Mouse (Mus musculus): ENCODE results near the gene Hnrnph1. TPM values are rescaled to one million over a fixed set of nuclear protein-coding genes. Genes with fewer than 3 reads are reported as not detected.
A peak's percentile ranks its signal among the peaks of the same experiment; 100 is the strongest.

Gene Hnrnph1
- polyA plus RNA-seq, 1 experiment from 2014 or later, result 294 TPM

GRCm38 (mm10) chr11:50370969-50371368 lies 5.8 kb upstream of the Hnrnph1 start:
- H3K27me3 ChIP-seq (ENCODE audit: insufficient read depth, low read length), result no peaks in the 10 kb centered on the region
- peak overlapping the region; percentile 64 for H3K4me2 ChIP-seq (ENCODE audit: low read length)
- no peaks in the 10 kb centered on the region for H3K4me1 ChIP-seq (replicated peaks; ENCODE audit: insufficient read depth, low read length)
- DNase-seq (ENCODE audit: low spot score) (no peak), ATAC-seq (replicated peaks; ENCODE audit: low FRiP score, low read depth) (0 out of 2 replicates have a peak, but pooled peaks have one; percentile 33)
- no peak overlapping the region for H3K4me3 ChIP-seq (replicated peaks; ENCODE audit: low read depth, low read length)
- no peaks in the 10 kb centered on the region for H3K36me3 ChIP-seq (ENCODE audit: insufficient read depth, low read length)
- no peak overlapping the region for H3K27ac ChIP-seq
- TF ChIP-seq CTCF (IDR thresholded peaks at IDR 0.05; ENCODE audit: low read depth), result no peak
- H3K9me3 ChIP-seq (replicated peaks; ENCODE audit: low read length), result no peaks in the 10 kb centered on the region
- H3K9ac ChIP-seq (ENCODE audit: low read depth, low read length), result no peak overlapping the region
- WGBS, result 52% methylated on average over 4 of the region's 4 CpGs

GRCm38 (mm10) chr11:50371399-50371841 lies 5.4 kb upstream of the Hnrnph1 start:
- H3K27ac ChIP-seq, result no peak overlapping the region
- TF ChIP-seq CTCF (IDR thresholded peaks at IDR 0.05; ENCODE audit: low read depth), result peak; percentile 63
- peak; percentile 47 for ATAC-seq (replicated peaks; ENCODE audit: low FRiP score, low read depth)

DNA sequence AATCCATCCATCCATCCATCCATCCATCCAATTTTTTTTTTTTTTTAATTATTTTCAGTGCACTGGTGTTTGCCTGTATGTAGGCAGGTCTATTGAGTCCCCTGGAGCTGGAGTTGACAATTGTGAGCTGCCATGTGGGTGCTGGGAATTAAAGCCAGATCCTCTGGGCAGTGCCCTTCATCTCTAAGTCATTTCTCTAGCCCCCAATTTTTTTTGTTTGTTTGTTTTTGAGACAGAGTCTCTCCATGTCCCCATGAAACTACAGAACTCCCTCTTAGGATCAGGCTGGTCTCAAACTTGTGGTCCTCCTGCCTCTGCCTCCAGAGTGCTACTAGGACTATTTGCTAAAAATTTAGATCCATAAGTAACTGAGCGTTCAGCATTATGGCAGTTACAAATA lies 4.9 kb upstream of the Hnrnph1 start:
- no peak for ATAC-seq (replicated peaks; ENCODE audit: low FRiP score, low read depth)
- peak overlapping the region; percentile 33; the same call in 1 of the 2 replicates for H3K4me3 ChIP-seq (replicated peaks; ENCODE audit: low read depth, low read length)
- no peak overlapping the region for H3K27ac ChIP-seq
- no peak for DNase-seq (ENCODE audit: low spot score)
- H3K9ac ChIP-seq (ENCODE audit: low read depth, low read length), result no peak overlapping the region
- 97% methylated on average over 1 of the region's 1 CpGs for WGBS
- 0 out of 2 replicates have a peak, but pooled peaks cover 7% of the 10 kb centered on the region for H3K4me1 ChIP-seq (replicated peaks; ENCODE audit: insufficient read depth, low read length)
- no peaks in the 10 kb centered on the region for H3K27me3 ChIP-seq (ENCODE audit: insufficient read depth, low read length)
- peak overlapping the region; percentile 64; the same call in 1 of the 2 replicates for H3K4me2 ChIP-seq (ENCODE audit: low read length)
- no peak for TF ChIP-seq CTCF (IDR thresholded peaks at IDR 0.05; ENCODE audit: low read depth)
- H3K9me3 ChIP-seq (replicated peaks; ENCODE audit: low read length), result no peaks in the 10 kb centered on the region
- H3K36me3 ChIP-seq (ENCODE audit: insufficient read depth, low read length), result no peaks in the 10 kb centered on the region

More at GRCm38 (mm10) chr11:50371399-50371841, 5.4 kb upstream of the Hnrnph1 start:
- Histone ChIP-seq H3K4me2 (ENCODE audit: low read length) (peak overlapping the region; percentile 64), H3K27me3 (ENCODE audit: insufficient read depth, low read length) (no peaks in the 10 kb centered on the region), H3K9ac (ENCODE audit: low read depth, low read length) (peak overlapping the region; percentile 57), H3K4me1 (replicated peaks; ENCODE audit: insufficient read depth, low read length) (0 out of 2 replicates have a peak, but pooled peaks cover 3% of the 10 kb centered on the region), H3K4me3 (replicated peaks; ENCODE audit: low read depth, low read length) (peak overlapping the region; percentile 33), H3K9me3 (replicated peaks; ENCODE audit: low read length) (no peaks in the 10 kb centered on the region), H3K36me3 (ENCODE audit: insufficient read depth, low read length) (no peaks in the 10 kb centered on the region)
- WGBS, result 3% methylated on average over 18 of the region's 18 CpGs
- peak; percentile 86 for DNase-seq (ENCODE audit: low spot score)

- no peak overlapping the region for H3K4me2 ChIP-seq (ENCODE audit: low read length)
- H3K27me3 ChIP-seq (ENCODE audit: insufficient read depth, low read length), result no peaks in the 10 kb centered on the region
- 0 out of 2 replicates have a peak, but pooled peaks cover 7% of the 10 kb centered on the region for H3K4me1 ChIP-seq (replicated peaks; ENCODE audit: insufficient read depth, low read length)
- no peak for DNase-seq (ENCODE audit: low spot score)
- TF ChIP-seq CTCF (IDR thresholded peaks at IDR 0.05; ENCODE audit: low read depth), result no peak
- no peak overlapping the region for H3K9ac ChIP-seq (ENCODE audit: low read depth, low read length)
- ATAC-seq (replicated peaks; ENCODE audit: low FRiP score, low read depth), result no peak
- no peaks in the 10 kb centered on the region for H3K9me3 ChIP-seq (replicated peaks; ENCODE audit: low read length)
- no peaks in the 10 kb centered on the region for H3K36me3 ChIP-seq (ENCODE audit: insufficient read depth, low read length)
- H3K4me3 ChIP-seq (replicated peaks; ENCODE audit: low read depth, low read length), result no peak overlapping the region
- H3K27ac ChIP-seq, result no peak overlapping the region
Measured at GRCm38 (mm10) chr11:50373086-50373485, 3.7 kb upstream of the Hnrnph1 start.

DNA sequence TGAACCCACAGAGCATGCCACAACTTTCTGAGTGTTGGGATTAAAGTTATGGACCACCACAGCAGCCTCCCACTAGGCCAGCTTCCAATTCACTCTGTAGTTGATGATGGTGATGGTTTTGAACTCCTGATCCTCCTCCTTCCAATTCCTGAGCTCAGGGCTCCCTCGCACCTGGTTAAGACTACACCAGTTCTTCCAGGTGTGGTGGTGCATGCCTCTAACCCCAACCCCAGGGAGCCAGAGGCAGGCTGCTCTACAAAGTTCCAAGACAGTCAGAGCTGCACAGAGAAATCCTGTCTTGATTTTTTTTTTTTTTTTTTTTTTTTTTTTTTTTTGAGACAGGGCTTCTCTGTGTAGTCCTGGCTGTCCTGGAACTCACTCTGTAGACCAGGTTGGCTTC lies 3.2 kb upstream of the Hnrnph1 start:
- no peaks in the 10 kb centered on the region for H3K27me3 ChIP-seq (ENCODE audit: insufficient read depth, low read length)
- ATAC-seq (replicated peaks; ENCODE audit: low FRiP score, low read depth) (no peak), DNase-seq (ENCODE audit: low spot score) (no peak)
- no peaks in the 10 kb centered on the region for H3K9me3 ChIP-seq (replicated peaks; ENCODE audit: low read length)
- no peak overlapping the region for H3K27ac ChIP-seq
- H3K4me3 ChIP-seq (replicated peaks; ENCODE audit: low read depth, low read length), result no peak overlapping the region
- no peak overlapping the region for H3K9ac ChIP-seq (ENCODE audit: low read depth, low read length)
- H3K4me1 ChIP-seq (replicated peaks; ENCODE audit: insufficient read depth, low read length), result 0 out of 2 replicates have a peak, but pooled peaks cover 7% of the 10 kb centered on the region
- no peaks in the 10 kb centered on the region for H3K36me3 ChIP-seq (ENCODE audit: insufficient read depth, low read length)
- H3K4me2 ChIP-seq (ENCODE audit: low read length), result no peak overlapping the region
- no peak for TF ChIP-seq CTCF (IDR thresholded peaks at IDR 0.05; ENCODE audit: low read depth)
- WGBS, result 95% methylated on average over 1 of the region's 1 CpGs

- no peak for DNase-seq (ENCODE audit: low spot score)
- H3K9ac ChIP-seq (ENCODE audit: low read depth, low read length), result no peak overlapping the region
- no peak for TF ChIP-seq CTCF (IDR thresholded peaks at IDR 0.05; ENCODE audit: low read depth)
- no peak overlapping the region for H3K27ac ChIP-seq
- H3K4me2 ChIP-seq (ENCODE audit: low read length), result no peak overlapping the region
- H3K9me3 ChIP-seq (replicated peaks; ENCODE audit: low read length), result no peaks in the 10 kb centered on the region
- ATAC-seq (replicated peaks; ENCODE audit: low FRiP score, low read depth), result no peak
- no peaks in the 10 kb centered on the region for H3K27me3 ChIP-seq (ENCODE audit: insufficient read depth, low read length)
- peaks cover under 1% of the 10 kb centered on the region; the same call in 1 of the 2 replicates for H3K36me3 ChIP-seq (ENCODE audit: insufficient read depth, low read length)
- WGBS, result 92% methylated on average over 13 of the region's 13 CpGs
- H3K4me1 ChIP-seq (replicated peaks; ENCODE audit: insufficient read depth, low read length), result 0 out of 2 replicates have a peak, but pooled peaks cover 7% of the 10 kb centered on the region
- no peak overlapping the region for H3K4me3 ChIP-seq (replicated peaks; ENCODE audit: low read depth, low read length)
Measured at GRCm38 (mm10) chr11:50374286-50375015, 2.3 kb upstream of the Hnrnph1 start.

All from kidney, postnatal 0 days (tissue).